Mouse (Mus musculus) left cerebral cortex, adult 9 months (tissue): ENCODE measurements around the gene Chrnd.
A peak's percentile ranks its signal among the peaks of the same experiment; 100 is the strongest.

Experiments
- DNase-seq, 2 experiments: peaks; one replicate each; pipeline ENCODE4 v3.0.0; 2022; ENCODE audit warnings: low spot score in 2 of 2

The Chrnd gene

DNA sequence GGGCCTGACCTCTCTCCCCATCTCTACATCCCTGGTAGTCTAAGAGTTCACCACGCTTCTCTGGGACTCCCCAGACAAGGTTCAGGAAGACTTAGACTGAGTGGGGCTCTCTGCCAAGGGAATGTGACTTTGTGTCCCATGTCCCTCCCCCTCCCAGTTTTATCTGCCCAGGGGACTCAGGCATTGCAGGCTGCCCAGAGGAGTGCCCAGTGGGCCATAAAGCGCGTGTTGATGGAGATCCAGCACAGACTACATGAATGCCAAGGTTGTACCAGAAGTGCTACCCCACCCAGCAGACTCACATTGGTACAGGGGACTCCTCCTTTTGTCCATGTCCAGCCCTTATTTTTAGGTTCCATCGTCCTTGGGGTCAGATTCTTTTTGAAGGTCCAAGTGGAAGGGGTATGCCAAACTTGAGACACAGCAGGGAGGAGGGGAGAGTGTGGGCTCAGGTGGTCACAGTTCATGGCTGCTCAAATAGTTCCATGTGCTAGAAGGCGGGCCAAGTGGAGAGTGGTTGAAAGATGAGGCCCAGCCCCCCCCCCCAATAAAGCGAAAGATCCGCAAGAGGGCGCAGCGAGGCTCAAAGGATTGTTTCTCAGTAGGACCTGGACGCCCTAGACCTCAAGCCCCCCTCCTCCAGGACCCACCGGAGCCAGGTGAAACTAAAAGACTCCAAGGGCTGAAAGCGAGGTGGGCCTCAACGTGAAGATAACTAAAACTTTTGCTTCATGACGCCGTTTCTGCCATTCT, 6.2 kb upstream of the Chrnd start:
- DNase-seq, result no peak

DNA sequence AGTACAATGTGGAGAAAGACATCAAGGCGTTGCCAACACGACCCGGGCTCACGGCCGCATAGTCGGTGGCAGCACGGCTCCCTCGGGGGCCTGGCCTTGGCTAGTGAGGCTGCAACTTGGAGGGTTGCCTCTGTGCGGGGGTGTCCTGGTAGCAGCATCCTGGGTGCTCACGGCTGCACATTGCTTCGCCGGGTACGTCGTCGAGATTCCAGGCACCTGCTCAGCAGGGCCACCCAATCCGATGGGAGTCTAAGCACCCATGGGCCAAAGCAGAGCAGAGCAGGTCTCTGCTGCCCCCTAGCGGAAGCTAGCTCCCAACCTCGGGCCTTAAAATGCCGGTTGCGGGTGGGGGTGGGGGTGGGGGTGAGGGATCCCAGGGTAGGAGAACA, 5.7 kb upstream of the Chrnd start:
- peak in 1 of 2 experiments; percentile 74 for DNase-seq

DNA sequence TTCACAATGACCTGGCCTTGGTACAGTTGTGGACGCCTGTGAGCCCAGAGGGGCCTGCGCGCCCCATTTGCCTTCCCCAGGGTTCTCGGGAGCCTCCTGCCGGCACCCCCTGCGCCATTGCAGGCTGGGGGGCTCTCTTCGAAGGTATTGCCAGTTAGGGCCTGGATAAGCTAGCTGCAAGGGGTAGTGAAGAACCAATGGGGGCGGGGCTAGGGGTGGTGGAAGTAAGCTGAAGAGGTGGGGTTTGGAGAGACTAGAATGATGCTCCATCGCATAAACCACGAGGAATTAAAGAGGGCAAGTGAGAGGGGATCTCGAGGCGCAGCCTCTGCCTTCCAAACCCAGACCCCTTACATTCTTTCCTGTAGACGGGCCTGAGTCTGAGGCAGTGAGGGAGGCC, 4.9 kb upstream of the Chrnd start:
- no peak for DNase-seq

DNA sequence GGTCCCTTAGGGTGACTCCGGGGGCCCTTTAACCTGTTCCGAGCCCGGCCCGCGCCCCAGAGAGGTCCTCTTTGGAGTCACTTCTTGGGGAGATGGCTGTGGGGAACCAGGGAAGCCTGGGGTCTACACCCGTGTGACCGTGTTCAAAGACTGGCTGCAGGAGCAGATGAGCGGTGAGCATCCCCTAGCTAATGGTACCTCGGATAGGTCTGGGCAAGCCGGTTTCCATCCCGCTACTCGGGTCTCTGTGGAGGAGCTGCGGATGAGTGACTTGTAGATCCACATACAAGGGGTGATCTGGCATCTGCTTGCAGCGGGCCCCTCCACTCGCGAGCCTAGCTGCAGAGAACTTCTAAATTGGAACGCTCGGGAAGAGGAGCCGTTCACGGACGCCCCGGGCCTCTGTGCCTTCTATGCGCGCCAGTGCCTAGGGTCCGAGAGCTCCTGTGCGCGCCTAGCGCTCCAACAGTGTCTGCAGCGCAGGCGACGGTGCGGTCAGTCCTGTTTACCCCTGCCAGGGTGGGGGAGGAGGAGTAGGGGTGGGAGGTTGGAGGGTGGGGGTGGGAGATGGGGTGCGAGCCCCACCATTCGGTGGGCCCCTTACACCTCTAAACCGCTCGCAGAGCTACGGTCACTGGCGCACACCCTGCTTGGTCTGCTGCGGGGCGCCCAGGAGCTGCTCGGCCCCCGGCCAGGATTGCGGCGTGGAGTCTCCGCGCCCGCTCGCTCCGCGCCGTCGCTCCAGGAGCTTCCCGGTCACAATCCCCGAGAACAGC, 4.0 kb upstream of the Chrnd start:
- no peak for DNase-seq

DNA sequence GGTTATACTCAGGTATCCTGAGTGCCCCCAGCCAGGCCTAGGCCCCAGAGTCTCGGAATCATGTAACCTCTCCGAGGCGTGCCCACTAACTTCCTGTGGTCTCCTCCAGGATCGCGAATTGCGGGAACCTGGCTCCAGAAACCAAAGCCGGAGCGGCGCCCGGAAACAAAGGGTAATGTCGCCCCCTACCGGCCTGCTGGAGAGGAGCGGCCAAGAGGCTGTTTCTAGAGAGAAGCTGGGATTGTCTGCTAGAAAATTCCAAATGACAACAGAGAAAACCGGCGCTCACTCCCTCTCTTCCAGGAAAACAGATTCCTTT, 3.4 kb upstream of the Chrnd start:
- DNase-seq, result peak in 1 of 2 experiments; percentile 67

DNA sequence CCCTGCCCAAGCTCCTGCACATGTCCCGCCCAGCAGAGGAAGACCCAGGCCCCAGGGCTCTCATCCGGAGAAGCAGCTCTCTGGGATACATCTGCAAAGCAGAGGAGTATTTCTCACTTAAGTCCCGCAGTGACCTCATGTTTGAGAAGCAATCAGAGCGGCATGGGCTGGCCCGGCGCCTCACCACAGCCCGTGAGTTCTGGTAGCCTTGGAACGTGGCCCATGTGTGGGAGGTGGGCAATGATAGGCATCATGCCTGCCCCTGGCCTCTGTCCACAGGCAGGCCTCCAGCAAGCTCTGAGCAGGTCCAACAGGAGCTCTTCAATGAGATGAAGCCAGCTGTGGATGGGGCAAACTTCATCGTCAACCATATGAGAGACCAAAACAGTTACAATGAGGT, 6.9 kb downstream of the Chrnd start:
- no peak for DNase-seq

DNA sequence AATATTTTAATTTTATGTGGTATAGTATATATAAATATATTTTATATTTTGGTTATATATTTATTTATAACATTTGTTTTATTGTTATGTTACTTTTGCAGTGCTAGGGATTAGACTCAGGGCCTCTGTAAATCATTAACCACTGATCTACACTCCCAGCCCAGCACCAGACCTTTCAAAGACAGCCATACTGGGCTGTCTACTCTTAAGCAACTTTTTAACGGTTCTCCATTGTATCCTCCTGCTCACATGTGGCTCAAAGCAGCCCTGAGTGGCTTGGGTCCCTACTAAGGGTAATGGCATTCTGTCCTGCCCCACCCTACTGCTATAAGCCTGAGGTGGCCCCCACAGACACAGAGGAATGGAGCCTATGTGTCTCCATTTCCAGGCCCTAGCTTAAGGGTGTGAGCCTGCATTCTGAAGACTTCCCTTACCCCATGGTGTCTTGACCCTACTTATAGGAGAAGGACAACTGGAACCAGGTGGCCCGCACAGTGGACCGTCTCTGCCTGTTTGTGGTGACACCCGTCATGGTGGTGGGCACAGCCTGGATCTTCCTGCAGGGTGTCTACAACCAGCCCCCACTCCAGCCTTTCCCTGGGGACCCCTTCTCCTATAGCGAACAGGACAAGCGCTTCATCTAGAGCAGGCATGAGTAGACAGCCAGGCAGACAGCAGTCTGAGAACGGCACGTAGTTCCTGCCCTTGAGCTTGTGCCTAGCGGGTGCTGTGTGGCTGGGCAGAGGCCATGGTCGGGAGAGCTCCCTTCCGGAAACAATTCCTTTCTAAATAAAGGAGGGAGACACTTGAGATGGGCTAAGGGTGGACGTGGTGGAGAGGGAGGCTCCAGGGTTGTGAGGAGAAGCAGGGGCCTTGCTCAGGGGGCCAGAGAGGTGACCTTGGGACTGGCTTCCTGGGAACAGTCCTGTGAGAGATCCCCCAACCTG, 8.0 kb downstream of the Chrnd start:
- no peak for DNase-seq

DNA sequence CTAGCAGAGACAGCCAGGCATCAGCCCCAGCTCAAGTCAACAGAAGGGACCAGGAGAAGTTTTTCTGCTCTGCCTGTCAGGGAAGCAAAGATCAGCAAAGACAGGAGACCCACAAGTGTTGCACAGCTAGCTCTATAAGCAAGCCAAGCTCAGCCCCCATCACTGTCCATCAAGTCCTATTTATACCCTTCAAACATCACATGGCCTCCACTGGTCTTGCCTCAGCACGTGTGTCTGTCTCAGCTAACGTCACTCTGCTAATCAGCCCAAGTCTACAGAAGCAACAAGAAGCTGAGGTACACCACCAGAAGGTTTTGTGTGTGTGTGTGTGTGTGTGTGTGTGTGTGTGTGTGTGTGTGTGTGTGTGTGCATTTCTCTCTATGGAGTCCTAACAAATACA, 10.4 kb downstream of the Chrnd start:
- no peak for DNase-seq

DNA sequence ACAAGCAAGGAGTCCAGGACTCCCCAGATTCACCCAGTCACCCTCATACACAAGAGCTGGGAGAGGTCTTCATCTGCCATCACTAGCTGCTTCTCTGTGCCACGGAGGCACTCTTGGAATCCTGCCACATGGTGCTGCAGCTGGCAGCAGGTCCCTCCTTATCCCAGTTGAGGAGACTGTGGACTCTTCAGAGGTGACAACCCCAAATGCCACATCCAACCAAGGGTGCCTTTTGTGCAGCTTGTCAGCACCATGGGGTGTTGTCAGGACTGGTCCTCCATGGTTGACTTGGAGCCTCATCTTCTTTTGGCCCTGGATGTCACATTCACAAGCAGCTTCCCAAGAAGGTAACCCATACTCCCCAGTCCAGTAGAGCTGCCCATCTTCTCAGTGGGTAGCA, 11.4 kb downstream of the Chrnd start:
- DNase-seq, result no peak

DNA sequence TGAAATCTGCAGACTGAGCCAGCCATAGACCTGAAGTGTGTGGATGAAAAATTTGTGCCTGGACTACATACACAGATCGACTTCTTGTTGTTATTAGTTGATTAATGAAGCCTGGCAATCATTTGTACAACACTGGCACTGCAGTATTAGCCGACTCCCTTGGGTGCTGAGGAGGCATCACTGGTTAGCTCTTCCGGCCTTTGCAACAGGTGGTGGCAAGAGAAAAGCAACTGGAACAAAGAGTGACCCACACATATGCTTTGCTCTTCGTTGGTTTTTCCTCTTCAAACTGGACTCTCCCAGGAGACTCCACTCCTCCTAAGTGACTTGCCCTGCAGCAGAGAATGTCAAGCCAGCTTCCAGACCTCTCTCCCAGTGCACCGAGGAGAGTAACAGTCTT, 13.4 kb downstream of the Chrnd start:
- no peak for DNase-seq

DNA sequence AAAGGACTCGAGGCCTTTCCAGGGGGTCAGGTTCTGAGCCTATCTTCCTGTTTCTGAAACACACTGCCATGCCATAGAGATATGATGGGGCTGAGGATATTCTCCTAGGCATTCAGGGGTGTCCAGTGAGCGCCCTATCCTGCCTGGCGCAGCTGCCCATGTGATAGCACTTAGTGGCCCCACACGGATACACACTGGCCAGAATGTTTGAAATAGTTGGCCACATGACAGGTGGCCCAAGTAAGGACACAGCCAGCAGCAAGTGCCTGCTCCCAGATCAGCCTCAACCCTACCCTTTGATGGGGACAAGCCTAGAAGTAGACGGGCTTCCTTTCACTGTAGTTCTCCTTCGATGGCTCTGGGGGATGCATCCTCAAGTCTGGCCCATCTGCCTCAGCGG, 14.1 kb downstream of the Chrnd start, which contains the start of gene Chrng:
TSS of gene Chrng (plus strand) at position 193 of the 400 bp plus-strand sequence.
- no peak for DNase-seq

DNA sequence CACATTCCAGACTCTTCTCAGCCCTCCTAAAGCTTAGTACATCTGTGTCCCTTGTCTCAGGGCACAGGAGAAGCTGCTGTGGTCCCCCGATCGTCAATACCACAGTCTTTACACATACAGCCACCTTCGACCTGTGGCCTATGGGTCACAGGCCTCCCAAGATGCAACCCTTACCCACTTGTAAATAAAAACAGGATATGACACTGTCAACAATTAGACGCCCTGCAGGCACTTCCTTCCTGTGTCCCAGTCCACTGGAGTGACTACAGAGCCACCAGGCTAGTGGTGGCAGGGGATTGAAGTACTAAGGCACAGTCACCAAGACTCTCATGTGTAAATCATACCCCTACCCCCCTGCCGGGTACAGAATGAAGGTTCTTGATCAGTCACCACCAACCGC, 14.6 kb downstream of the Chrnd start:
- DNase-seq, result no peak

DNA sequence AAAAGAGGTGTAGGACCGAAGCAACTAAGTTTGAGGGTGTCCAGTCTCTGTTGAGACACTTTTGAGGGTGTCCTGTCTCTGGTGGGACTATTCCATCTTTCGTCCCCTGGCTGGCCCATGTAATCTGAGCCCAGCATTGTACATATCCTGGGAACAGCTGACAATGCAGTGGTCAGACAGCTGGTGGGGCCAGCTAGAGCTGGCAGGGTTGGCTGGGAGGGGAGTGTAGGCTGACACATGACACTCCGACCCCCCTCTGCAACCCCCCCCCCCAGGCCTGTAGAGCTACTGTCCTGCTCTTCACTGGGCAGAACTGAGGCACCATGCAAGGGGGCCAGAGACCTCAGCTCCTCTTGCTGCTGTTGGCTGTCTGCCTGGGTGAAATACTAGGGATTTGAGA, 15.1 kb downstream of the Chrnd start:
- DNase-seq, result no peak

DNA sequence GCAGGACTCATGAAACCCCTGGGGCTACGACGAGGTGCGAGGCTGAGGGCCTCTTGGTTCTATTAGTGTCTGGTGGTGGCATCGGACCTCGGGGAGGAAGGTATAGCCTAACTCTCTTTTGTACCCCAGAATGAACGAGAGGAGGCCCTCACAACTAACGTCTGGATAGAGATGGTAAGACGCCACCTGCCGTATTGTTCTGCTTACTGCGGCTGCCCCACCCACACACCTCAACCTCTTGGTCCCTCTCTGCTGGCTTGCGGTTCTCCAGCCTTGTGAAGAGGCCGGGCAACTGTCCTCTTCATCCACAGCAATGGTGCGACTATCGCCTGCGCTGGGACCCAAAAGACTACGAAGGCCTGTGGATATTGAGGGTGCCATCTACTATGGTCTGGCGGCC, 15.9 kb downstream of the Chrnd start:
- DNase-seq, result no peak

DNA sequence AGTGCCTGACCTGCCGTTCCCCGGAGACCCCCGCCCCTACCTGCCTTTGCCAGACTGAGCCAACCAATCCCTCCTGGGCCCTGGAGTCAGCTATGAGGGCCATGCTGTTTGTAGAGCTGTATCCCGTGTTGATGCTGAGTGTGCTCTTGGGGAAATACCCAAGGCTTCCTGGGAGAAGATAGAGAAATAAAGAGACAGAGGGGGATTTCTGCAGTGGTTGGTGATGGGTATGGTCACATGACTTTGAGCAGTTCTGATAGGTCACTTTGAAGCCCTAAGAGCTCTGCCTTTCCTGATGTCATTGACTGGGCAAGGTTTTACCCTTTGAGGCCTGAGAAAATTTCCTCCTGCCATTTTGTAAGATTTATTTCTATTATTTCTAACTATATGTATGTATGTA, 21.0 kb downstream of the Chrnd start:
- no peak for DNase-seq

DNA sequence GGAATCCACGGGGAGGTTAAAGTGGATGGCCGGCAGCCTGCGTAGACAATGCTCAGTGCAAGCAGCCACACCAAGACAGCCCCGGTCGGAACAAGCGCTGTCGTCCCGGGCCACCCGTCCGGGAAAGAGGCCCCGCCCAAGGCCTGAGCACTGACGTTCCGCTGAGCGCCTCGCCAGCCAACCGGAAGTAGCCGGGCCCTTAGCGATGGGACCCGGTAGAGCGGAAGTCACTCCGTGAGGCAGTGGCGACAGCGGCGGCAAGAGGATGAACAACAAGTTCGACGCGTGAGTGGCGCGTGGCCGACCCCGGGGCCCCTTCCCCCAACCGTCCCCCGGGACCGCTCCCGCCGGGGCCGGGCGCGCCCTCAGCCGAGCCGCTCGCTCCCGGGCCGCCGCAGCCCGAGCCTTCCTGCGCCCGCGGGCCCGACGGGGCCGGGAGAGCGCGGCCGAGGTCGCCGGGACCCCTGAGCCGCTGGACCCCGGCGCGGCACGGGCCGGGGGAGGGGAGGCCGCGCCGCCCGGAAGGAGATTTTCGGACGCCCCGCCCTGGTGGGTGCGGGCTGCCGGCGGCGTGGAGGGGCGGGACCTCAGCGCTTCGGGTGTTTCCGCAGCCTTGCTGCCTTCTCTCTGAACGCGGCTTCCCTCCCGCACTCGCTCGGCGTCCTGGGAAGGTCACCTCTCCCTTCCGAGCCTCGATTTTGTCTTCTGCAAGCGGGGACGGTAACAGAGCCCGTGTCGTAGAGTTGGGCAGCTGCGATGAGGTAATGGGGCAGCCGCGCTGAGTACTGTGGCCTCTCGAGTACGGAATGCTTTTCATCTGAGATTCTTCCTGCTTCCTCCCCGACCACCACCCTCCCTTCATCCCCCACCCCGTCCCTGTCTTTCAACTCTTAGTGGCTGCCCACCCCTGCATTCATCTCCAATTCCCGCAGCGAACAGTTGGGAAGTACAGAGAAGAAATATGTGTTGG, 23.6 kb downstream of the Chrnd start, which contains the start of gene Eif4e2:
TSS of gene Eif4e2 (plus strand) at position 180 of the 970 bp plus-strand sequence.
- DNase-seq, result peak; percentile 81 to 93

DNA sequence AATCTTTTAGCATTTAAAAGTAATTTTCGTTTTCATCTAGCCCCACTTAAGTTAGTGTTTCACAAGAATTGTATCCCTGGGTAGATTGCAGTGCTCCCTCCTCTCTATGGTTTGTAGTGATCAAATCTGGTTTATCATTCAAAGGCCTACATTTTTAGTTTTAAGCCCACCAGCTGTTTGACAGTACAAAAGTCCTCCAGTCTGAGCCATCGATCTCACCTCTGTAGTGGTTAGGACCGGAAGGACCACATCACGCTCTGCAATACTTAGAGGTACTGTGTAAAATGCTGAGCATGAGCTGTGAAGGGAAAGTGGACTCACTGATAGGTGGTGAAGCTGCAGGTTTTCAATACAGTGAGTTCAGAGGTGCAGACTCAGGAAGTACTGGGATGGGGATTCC, 24.3 kb downstream of the Chrnd start:
- no peak for DNase-seq

DNA sequence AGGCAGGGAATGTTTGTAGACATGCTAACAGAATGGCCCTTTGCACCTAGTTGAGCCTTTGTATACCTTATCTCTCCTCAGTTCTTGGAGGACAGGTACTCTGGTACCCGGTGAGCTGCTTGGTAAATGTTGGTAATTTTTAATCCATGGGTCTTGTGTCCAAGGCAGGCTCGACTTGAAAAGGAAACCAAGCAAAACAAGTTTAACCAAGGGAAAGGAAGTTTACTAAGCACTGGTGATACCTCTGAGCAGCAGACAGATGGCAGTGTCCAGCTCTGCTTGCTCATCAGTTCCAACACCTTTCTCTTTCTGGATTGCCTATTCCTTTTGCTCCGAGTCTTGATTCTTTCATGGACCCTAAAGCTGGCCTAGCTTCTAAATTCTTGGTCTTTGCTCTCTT, 27.5 kb downstream of the Chrnd start:
- DNase-seq, result no peak

DNA sequence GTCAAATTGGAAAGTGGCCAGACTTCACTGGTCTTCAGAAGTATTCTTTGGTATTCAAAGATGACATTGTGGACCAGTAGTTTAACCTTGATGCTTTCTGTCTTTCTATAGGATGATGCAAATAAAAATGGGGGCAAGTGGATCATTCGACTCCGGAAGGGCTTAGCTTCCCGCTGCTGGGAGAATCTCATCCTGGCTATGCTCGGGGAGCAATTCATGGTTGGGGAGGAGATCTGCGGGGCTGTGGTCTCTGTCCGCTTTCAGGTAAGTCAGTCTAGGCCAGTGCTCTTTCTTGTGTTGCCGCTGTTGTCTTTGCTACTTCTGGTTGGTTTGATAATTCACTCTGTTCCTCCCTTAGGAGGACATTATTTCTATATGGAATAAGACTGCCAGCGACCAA, 35.3 kb downstream of the Chrnd start:
- DNase-seq, result no peak

DNA sequence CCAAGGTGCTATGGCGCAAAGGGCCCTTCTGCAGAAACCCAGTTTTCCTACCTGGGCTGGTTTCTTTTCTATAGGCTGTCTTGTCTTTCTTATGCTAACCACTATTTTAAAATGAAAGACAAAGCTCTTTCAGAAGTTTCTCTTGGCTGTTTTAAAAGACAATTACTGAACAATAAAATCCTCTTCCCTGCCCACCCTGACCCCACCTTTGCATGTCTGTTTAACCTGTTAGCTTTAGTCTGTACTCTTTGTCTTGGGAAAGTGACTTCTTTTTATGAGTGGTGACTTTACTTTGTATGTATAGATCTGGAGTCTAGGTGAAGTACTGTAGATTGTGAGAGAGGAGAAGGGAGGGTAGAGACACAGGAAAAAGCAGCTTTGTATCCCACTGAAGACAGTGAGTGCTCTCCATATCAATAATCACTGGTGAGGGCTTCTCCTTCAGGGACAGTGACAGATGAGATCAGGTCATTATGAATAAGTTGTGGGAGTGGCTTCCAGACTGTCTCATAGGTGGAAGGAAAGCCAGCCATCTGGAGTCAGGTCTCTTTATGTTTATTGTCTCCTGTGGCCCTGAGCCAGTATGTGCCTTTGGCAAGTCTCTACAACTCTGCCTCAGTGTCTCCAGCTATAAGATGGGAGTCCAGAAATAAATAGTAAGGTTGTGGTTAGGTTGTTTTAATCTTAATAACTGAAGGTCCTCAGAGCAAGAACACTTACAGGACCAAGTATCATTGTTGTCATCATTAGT, 36.2 kb downstream of the Chrnd start:
- DNase-seq, result no peak
